Mouse (Mus musculus) small intestine, adult 2 months (tissue): Measurements from ENCODE around the gene Cfap44.

Experiments used
- CTCF ChIP-seq: fragments of 200-500 bp; IDR thresholded peaks from 2 replicates; pipeline ENCODE4 v1.5.1; 2012; ENCODE audit warnings: low read depth, mild to moderate bottlenecking, control low read depth, inconsistent platforms, low read length, moderate library complexity, mixed read lengths; ENCODE audit not compliant: insufficient replicate concordance, insufficient read length; ENCODE audit errors: extremely low read depth
- POLR2A ChIP-seq: fragments of 200-500 bp; IDR thresholded peaks from 2 replicates; pipeline ENCODE4 v1.6.1; 2012; ENCODE audit warnings: low read depth, mild to moderate bottlenecking, control low read depth, inconsistent platforms, low read length, moderate library complexity

DNA sequence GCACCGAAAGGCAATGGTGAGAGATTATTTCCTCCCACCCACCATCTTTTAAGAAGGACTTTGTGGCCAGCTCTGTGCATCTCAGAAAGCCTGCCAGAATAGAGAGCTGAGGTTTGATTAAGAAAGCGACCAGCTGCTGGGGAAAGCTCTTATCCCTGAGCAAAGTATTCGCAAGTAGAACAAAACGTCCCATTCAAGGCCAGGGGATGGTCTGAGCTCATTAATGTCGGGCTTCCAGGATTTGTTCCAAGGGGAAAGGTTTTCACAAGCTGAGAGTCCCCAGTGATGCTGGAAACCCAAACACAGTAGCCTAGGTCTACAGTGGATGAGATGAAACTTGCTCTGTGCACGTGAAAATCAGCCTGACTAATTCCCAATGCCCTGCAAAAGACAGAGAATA is 99.3 kb downstream of the Cfap44 start:
- TF ChIP-seq CTCF (no peak), POLR2A (no peak)
